Mouse (Mus musculus): ENCODE data around the gene Zfp978. TPM values are rescaled to one million over a fixed set of nuclear protein-coding genes. Genes with fewer than 3 reads are reported as not detected.
"Not testable (repeated sequence)": the region's sequence is repeated elsewhere in the genome, so short reads cannot be mapped to it uniquely, and the experiment has no call there.

Zfp978 gene
- 0.17 TPM in 1 of 2 replicates, not detected in the other for polyA plus RNA-seq (2015; fragmentation: Nextera tagmentation; extraction: Ambion mirVana)

DNA sequence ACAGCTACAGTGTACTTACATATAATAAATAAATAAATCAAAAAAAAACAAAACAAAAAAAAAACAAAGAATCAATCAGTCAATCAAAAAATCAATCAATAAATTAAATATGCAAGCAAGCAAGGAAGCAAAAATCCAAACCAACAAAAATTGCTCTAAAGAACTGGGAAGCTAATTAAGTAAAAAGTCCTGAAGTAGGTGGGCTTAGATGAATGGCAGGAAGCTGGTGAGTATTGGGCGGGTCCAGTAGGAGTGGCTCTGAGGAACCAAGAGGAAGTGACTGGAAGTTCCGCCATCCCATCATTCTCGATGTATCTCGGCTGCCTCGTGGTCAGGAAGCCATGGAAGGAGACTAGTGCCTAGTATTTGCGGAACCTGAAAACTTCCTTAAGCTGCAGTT is at the start of gene Zfp978:
Gene Zfp978 (plus strand): TSS at position 301 of the 400 bp plus-strand sequence.
- not testable (repeated sequence) for ATAC-seq; H3K4me2 ChIP-seq (ENCODE audit: low read length); H3K4me3 ChIP-seq (ENCODE audit: low read length); H3K27ac ChIP-seq (ENCODE audit: low read depth, low read length); H3K4me1 ChIP-seq (ENCODE audit: control insufficient read depth, insufficient read depth, low read depth, low read length); H3K27me3 ChIP-seq (replicated peaks; ENCODE audit: control insufficient read depth, insufficient read depth, low read length); H3K9ac ChIP-seq (ENCODE audit: low read depth, low read length); H3K9me3 ChIP-seq (ENCODE audit: control insufficient read depth, low read length); H3K36me3 ChIP-seq (ENCODE audit: control insufficient read depth, insufficient read depth, low read length)
- no CpG with 5 or more reads among the region's 6 CpGs for WGBS

DNA sequence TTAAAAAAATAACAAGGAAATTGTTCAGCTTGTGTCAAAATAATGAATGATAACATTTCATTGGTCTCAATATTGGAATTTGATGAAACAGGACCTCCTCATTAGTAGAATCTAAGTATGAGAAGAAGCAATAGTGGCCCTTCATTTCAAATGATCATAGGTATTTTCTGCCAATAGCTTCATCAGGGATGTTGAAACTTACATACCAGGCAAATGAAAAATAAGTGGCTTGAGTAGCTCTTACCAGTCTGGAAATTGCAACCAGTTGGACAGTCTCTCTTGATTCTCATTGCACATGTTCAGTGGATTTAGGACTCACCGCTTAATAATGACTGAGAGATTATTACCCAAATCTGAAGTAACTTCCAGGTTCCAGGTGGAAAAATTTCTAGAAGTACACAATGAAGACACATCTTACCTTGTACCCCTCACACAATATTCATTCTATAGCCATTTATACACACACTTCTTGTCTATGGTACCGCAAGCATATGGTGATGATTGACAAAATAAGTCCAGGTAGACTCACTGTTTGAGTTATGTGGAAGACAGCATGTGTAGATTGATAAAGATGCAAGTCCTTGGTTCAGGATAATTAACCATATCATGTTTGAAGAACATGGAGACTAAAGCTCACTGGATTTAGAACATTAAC is 25.9 kb upstream of the Zfp978 start:
- H3K9ac ChIP-seq (ENCODE audit: low read depth, low read length); H3K27ac ChIP-seq (ENCODE audit: low read depth, low read length); H3K27me3 ChIP-seq (replicated peaks; ENCODE audit: control insufficient read depth, insufficient read depth, low read length); ATAC-seq; H3K4me2 ChIP-seq (ENCODE audit: low read length); H3K4me1 ChIP-seq (ENCODE audit: control insufficient read depth, insufficient read depth, low read depth, low read length); H3K36me3 ChIP-seq (ENCODE audit: control insufficient read depth, insufficient read depth, low read length); H3K4me3 ChIP-seq (ENCODE audit: low read length): not testable (repeated sequence)
- H3K9me3 ChIP-seq (ENCODE audit: control insufficient read depth, low read length), result peaks cover 50% of the 10 kb centered on the region
- WGBS, result 92% methylated on average over 2 of the region's 2 CpGs

DNA sequence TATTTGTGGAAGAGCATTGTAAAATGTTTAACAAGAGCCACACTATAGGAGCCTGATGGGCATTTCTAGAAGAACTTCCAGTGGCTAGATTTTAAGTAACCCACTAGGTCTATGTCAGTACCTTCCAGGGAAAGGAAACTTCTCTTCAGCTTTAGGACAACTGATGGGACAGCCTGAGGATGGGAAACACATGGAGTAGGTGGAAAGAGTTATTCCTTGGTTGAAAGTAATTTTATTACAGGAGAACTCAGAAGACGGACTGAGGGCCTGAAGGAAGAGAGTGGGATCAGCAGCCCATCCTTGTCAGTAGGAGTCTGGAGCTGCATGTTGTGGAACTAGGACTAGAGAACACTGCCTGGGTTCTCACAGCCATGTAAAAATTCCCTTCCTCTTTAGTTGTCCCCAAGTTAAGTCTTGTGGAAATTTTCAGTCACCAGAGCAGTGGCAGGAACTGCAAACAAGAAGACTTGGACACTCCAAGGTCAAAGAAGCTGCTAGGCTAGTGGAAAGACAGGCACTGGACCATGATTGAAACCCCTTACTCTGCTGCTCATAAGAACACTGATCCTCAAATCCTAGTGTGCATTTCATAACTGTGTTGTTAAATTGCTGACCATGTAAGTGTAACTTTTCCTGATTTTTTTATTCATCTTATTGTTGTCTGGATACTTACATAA is 25.3 kb upstream of the Zfp978 start:
- not testable (repeated sequence) for H3K4me1 ChIP-seq (ENCODE audit: control insufficient read depth, insufficient read depth, low read depth, low read length); H3K4me3 ChIP-seq (ENCODE audit: low read length); ATAC-seq

DNA sequence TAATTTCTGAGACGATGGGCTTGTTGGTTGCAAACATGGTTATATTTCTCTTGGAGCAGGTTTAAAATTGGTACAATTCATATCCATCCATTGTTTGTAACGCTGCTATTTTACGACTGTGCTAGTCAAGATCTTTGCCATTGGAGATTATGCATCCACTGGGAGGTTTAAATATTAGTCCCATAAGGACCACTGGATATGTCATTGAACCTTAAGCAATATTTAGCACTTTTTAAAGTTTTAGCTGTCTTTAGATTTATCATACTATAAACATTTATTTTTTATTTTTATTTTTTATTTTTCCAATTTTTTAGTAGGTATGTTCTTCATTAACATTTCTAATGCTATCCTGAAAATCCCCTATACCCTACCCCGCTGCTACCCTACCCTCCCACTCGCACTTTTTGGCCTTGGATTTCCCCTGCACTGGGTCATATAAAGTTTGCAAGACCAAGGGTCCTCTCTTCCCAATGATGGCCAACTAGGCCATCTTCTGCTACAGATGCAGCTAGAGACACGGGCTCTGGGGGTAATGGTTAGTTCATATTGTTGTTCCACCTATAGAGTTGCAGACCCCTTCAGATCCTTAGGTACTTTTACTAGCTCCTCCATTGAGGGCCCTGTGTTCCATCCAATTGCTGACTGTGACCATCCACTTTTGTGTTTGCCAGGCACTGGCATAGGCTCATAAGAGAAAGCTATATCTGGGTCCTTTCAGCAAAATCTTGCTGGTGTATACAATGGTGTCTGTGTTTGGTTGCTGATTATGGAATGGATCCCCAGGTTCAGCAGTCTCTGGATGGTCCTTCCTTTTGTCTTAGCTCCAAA is 24.5 kb upstream of the Zfp978 start:
- not testable (repeated sequence) for H3K4me3 ChIP-seq (ENCODE audit: low read length); H3K36me3 ChIP-seq (ENCODE audit: control insufficient read depth, insufficient read depth, low read length); ATAC-seq; H3K27me3 ChIP-seq (replicated peaks; ENCODE audit: control insufficient read depth, insufficient read depth, low read length); H3K9ac ChIP-seq (ENCODE audit: low read depth, low read length); H3K27ac ChIP-seq (ENCODE audit: low read depth, low read length); H3K4me2 ChIP-seq (ENCODE audit: low read length); H3K4me1 ChIP-seq (ENCODE audit: control insufficient read depth, insufficient read depth, low read depth, low read length)
- WGBS, result 68% methylated on average over 6 of the region's 6 CpGs
- H3K9me3 ChIP-seq (ENCODE audit: control insufficient read depth, low read length), result peaks cover 54% of the 10 kb centered on the region

More for the DNA sequence above, 25.3 kb upstream of the Zfp978 start:
- not testable (repeated sequence) for H3K27ac ChIP-seq (ENCODE audit: low read depth, low read length); H3K27me3 ChIP-seq (replicated peaks; ENCODE audit: control insufficient read depth, insufficient read depth, low read length); H3K9ac ChIP-seq (ENCODE audit: low read depth, low read length); H3K4me2 ChIP-seq (ENCODE audit: low read length); H3K36me3 ChIP-seq (ENCODE audit: control insufficient read depth, insufficient read depth, low read length)
- H3K9me3 ChIP-seq (ENCODE audit: control insufficient read depth, low read length), result peaks cover 52% of the 10 kb centered on the region
- WGBS, result 62% methylated on average over 1 of the region's 1 CpGs

DNA sequence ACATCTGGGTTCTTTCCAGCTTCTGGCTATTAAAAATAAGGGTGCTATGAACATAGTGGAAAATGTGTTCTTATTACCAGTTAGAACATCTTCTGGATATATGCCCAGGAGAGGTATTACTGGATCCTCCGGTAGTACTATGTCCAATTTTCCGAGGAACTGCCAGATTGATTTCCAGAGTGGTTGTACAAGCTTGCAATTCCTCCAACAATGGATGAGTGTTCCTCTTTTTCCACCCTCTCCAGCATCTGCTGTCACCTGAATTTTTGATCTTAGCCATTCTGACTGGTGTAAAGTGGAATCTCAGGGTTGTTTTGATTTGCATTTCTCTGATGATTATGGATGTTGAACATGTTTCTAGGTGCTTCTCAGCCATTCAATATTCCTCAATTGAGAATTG is 23.6 kb upstream of the Zfp978 start:
- not testable (repeated sequence) for H3K9ac ChIP-seq (ENCODE audit: low read depth, low read length); H3K4me3 ChIP-seq (ENCODE audit: low read length); H3K27me3 ChIP-seq (replicated peaks; ENCODE audit: control insufficient read depth, insufficient read depth, low read length); H3K4me2 ChIP-seq (ENCODE audit: low read length); H3K4me1 ChIP-seq (ENCODE audit: control insufficient read depth, insufficient read depth, low read depth, low read length); H3K36me3 ChIP-seq (ENCODE audit: control insufficient read depth, insufficient read depth, low read length); H3K27ac ChIP-seq (ENCODE audit: low read depth, low read length); ATAC-seq
- WGBS, result 91% methylated on average over 2 of the region's 2 CpGs
- peaks cover 54% of the 10 kb centered on the region for H3K9me3 ChIP-seq (ENCODE audit: control insufficient read depth, low read length)

DNA sequence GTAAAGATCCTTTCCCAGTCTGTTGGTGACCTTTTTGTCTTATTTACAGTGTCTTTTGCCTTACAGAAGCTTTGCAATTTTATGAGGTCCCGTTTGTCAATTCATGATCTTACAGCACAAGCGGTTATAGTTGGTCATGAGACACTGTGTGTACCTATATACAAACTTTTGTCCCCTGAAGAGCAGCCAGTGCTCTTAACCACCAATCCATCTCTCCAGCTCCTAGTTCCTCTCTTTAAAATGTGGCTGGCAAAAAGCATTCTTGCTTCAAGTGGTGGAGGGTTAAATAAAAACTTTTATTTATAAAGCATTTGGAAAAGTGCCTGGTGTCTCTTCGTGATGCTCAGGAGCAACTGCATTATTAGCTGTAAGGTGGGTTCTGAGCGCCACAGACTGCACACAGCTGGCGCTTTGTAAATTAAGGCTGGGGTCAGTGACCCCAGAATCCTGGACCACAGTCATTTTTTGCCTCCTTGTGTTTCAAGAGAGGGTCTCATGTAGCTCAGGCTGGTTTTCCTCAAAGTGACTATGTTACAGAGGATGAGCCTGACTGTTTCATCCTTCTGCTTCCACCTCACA is 23.0 kb upstream of the Zfp978 start:
- WGBS, result 72% methylated on average over 5 of the region's 5 CpGs
- Histone ChIP-seq H3K4me2 (ENCODE audit: low read length) (no peak overlapping the region), H3K4me3 (ENCODE audit: low read length) (no peak overlapping the region), H3K9ac (ENCODE audit: low read depth, low read length) (no peak overlapping the region), H3K36me3 (ENCODE audit: control insufficient read depth, insufficient read depth, low read length) (no peaks in the 10 kb centered on the region), H3K4me1 (ENCODE audit: control insufficient read depth, insufficient read depth, low read depth, low read length) (no peaks in the 10 kb centered on the region), H3K27me3 (replicated peaks; ENCODE audit: control insufficient read depth, insufficient read depth, low read length) (no peaks in the 10 kb centered on the region), H3K9me3 (ENCODE audit: control insufficient read depth, low read length) (peaks cover 56% of the 10 kb centered on the region), H3K27ac (ENCODE audit: low read depth, low read length) (no peak overlapping the region)
- no peak for ATAC-seq

DNA sequence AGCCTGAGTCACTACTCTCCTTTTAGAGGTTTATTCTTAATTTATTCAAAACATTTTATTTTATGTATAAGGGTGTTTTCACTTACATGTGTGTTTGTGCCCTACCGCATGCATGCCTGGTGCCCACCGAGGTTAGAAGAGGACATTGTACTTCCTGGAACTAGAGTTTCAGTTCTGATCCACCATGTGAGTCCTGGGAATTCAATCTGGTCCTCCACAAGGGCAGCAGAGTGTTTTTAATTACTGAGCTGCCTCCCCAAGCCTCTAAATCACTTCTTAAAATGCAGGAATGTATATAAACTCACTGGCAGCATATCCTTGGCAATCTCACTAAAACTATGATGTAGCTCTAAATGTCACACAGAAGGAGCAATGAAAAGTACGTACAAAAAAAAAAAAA is 22.4 kb upstream of the Zfp978 start:
- H3K4me3 ChIP-seq (ENCODE audit: low read length); H3K4me2 ChIP-seq (ENCODE audit: low read length); H3K36me3 ChIP-seq (ENCODE audit: control insufficient read depth, insufficient read depth, low read length); H3K27ac ChIP-seq (ENCODE audit: low read depth, low read length); H3K4me1 ChIP-seq (ENCODE audit: control insufficient read depth, insufficient read depth, low read depth, low read length); ATAC-seq; H3K9ac ChIP-seq (ENCODE audit: low read depth, low read length); H3K27me3 ChIP-seq (replicated peaks; ENCODE audit: control insufficient read depth, insufficient read depth, low read length): not testable (repeated sequence)
- WGBS, result 87% methylated on average over 3 of the region's 3 CpGs
- H3K9me3 ChIP-seq (ENCODE audit: control insufficient read depth, low read length), result peaks cover 62% of the 10 kb centered on the region

DNA sequence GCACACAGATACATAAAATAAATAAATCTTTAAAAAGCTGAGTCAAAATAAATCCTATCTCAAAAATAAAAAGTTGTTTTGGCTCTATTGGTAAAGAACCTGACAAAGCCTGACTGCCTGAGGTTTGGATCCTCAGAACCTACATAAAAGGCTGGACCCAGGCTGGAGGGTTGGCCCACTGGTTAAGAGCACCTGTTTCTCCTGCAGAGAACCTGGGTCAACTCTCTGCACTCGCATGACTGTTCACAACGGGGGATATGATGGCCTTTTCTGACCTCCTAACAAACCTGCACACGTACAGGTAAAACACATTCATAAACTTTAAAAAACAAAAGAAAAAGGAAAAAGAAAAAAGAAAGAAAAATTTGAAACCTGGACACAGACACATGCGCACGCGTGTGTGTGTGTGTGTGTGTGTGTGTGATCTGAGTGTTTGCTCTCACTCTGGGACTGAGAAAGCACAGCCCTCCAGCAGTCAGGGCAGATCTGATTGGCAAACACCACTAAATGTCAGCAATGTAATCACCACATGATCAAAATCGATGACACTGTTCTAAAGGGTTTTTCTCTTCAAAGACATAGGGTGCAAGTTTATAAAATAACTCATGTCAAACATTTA is 21.4 kb upstream of the Zfp978 start:
- H3K4me2 ChIP-seq (ENCODE audit: low read length); H3K4me3 ChIP-seq (ENCODE audit: low read length); H3K36me3 ChIP-seq (ENCODE audit: control insufficient read depth, insufficient read depth, low read length); ATAC-seq; H3K27ac ChIP-seq (ENCODE audit: low read depth, low read length); H3K9ac ChIP-seq (ENCODE audit: low read depth, low read length); H3K27me3 ChIP-seq (replicated peaks; ENCODE audit: control insufficient read depth, insufficient read depth, low read length); H3K4me1 ChIP-seq (ENCODE audit: control insufficient read depth, insufficient read depth, low read depth, low read length): not testable (repeated sequence)
- WGBS, result 73% methylated on average over 7 of the region's 7 CpGs
- peaks cover 58% of the 10 kb centered on the region for H3K9me3 ChIP-seq (ENCODE audit: control insufficient read depth, low read length)

Measured in hindbrain, embryonic 16.5 days (tissue).